Mouse (Mus musculus) T-cell, adult 2 months (primary cell): Measurements from ENCODE around the gene Ifi35.
"Not testable (repeated sequence)": the region's sequence is repeated elsewhere in the genome, so short reads cannot be mapped to it uniquely, and the experiment has no call there.

ENCODE experiments used
- DNase-seq: peaks from one replicate; pipeline ENCODE4 v3.0.0; 2022; ENCODE audit warnings: low spot score

The Ifi35 gene

DNA sequence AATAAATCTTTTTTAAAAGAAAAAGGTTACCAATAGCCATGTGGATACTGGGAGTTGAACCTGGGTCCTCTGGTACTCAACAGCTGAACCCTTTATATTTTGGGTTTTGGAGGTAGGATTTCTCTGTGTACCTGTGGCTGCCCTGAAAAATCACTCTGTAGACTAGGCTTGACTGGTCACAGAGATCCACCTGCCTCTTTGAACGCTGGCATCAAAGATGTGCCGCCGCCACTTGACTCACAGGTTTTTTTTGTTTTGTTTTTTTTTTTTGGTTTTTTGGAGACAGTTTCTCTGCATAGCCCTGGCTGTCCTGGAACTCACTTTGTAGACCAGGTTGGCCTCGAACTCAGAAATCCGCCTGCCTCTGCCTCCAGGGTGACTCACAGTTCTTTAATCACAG is 421 bp upstream of the Ifi35 start:
- peak; percentile 28 for DNase-seq

- DNase-seq: no peak
These were observed 692 bp downstream of the Ifi35 start for GRCm38 (mm10) chr11:101448899-101449298.

DNA sequence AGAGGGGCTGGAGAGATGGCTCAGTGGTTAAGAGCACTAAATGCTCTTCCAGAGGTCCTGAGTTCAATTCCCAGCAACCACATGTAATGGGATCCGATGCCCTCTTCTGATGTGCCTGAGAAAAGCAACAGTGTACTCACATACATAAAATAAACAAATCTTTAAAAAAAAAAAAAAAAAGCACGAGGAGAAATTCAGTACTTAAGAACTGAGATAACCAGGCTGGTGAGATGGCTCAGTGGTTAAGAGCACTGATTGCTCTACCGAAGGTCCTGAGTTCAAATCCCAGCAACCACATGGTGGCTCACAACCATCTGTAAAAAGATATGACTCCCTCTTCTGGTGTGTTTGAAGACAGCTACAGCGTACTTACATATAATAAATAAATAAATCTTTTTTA is 1.4 kb downstream of the Ifi35 start:
- DNase-seq: not testable (repeated sequence)

DNA sequence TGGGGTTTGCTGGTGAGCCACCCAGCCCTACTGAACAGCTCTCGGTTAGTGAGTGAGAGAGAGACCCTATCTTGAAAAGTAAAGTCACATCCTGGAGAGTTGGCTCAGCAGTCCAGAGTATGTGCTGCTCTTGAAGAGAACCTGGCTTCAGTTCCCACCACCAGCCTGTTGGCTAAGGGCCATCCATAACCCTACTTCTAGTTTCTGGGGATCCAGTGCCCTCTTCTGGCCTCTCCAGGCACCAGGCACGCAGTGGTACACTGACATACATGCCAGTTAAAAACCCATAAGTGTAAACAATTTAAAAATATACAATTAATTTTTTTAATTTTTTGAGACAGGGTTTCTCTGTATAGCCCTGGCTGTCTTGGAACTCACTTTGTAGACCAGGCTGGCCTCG is 2.2 kb downstream of the Ifi35 start:
- peak; percentile 34 for DNase-seq

DNA sequence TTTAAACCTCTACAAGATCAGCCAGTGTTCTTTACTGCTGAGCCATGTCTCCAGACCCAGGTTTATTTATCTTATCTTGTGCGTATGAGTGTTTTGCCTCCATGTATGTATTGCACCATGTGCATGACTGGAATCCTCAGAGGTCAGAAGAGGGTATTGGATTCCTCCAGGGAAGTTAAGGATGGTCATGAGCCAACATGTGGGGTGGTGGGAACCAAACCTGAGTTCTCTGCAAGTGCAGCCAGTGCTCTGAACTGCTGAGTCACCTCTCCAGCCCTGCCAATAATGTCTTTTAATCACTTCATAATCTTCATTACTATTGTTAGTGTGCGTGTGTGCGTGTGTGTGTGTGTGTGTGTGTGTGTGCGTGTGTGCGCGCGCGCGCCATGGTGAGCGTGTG is 3.3 kb downstream of the Ifi35 start:
- no peak for DNase-seq

- no peak for DNase-seq
These were observed 4.0 kb downstream of the Ifi35 start for GRCm38 (mm10) chr11:101452093-101452774.

DNA sequence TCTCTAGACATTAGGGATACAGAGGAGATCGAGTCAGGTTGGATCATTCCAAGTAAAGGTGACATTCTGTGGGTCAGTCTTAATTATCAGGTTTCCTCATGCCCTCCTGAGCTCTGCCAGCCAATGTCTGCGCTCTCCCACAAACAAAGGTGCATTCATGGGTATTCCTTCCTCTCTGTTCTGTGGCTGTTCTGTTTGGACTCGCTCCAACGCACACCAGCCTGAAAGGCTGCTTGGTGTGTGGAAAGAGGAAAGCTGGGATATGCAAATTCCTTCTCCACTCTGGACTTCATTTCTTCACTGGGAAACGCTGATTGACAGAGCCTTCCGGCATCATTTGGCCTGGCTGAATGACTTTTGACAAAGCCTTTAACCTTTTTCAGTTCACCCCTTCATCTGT is 6.5 kb downstream of the Ifi35 start:
- DNase-seq: no peak

DNA sequence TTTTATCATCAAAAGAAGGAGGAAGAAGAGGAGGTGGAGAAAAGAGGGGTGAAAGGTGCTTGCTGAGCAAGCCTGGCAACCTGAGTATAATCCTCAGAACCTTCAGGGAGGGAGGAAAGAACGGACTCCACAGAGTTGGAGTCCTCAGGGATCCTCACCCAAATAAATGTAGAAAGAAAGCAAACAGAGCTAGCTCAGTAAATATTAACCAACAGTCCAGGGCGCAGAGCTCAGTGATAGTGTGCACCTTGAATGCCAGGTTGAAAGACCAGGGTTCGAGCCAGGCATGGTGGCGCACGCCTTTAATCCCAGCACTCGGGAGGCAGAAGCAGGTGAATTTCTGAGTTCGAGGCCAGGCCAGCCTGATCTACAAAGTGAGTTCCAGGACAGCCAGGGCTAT is 7.4 kb downstream of the Ifi35 start:
- DNase-seq: no peak

DNA sequence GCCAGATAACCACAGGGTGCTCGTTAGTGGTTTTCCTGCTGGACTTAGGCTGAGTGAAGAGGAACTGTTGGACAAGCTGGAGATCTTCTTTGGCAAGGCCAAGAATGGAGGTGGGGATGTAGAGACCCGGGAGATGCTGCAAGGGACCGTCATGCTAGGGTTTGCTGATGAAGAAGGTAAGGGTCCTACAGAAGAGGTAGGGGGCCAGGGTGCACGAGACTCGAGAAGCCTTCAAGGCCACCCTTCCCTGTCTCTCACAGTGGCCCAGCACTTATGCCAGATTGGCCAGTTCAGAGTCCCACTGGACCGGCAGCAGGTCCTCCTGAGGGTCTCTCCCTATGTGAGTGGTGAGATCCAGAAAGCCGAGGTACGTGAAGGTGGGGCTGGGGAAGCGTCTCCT is 9.4 kb downstream of the Ifi35 start:
- DNase-seq: no peak

DNA sequence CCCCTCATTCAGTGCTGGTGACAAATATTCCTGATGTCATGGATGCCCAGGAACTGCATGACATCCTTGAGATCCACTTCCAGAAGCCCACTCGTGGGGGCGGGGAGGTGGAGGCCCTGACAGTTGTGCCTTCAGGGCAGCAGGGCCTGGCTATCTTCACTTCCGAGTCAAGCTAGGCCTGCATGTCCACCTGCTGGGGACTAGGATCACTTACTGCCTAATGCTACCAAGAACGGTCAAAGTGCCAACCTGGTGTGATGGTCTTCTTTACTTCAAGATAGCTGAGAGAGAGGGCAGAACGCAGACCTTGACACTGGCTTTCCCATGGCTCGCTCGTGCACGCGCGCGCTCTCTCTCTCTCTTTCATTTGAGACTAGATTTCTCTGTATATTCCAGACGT is 10.0 kb downstream of the Ifi35 start:
- no peak for DNase-seq

- no peak for DNase-seq
These were observed 11.5 kb downstream of the Ifi35 start for GRCm38 (mm10) chr11:101459716-101460115.

DNA sequence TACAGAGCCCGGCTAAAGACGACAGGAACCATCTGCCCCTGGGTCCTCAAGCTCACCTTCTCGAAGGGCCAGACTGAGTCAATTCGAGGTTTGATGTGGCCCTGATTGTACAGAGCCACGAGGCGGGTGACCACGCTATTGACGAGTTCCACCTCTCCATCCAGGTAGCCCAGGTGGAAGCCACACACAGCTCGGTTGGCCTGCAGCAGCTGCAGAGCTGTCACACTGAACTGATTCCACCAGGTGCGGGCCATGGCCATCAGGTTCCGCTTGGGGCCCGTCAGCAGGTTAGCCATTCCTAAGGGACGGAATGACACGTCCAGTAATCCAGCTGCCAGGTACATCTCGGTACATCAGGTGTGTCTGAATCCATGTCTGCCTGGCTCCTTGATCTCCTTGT is 12.1 kb downstream of the Ifi35 start:
- no peak for DNase-seq

DNA sequence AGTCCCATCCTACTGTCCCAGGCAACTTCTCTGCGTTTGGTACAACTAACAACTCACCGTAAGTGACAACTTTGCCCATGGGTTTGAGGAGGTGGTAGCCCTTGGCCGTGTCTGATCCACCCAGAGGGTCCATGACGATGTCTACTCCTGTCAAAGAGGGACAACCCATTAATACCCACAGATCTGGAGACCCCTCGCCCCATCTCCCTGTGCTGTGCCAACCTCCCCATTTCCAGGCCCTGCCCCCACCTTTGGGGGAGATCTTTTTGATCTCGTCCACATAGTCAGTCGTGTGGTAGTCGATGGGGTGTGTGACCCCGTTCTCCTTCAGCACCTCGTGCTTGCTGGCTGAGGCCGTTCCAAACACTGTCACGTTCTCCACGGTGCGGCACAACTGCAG is 13.9 kb downstream of the Ifi35 start:
- no peak for DNase-seq

GRCm38 (mm10) chr11:101462583-101463440 is 14.6 kb downstream of the Ifi35 start:
- DNase-seq: no peak

DNA sequence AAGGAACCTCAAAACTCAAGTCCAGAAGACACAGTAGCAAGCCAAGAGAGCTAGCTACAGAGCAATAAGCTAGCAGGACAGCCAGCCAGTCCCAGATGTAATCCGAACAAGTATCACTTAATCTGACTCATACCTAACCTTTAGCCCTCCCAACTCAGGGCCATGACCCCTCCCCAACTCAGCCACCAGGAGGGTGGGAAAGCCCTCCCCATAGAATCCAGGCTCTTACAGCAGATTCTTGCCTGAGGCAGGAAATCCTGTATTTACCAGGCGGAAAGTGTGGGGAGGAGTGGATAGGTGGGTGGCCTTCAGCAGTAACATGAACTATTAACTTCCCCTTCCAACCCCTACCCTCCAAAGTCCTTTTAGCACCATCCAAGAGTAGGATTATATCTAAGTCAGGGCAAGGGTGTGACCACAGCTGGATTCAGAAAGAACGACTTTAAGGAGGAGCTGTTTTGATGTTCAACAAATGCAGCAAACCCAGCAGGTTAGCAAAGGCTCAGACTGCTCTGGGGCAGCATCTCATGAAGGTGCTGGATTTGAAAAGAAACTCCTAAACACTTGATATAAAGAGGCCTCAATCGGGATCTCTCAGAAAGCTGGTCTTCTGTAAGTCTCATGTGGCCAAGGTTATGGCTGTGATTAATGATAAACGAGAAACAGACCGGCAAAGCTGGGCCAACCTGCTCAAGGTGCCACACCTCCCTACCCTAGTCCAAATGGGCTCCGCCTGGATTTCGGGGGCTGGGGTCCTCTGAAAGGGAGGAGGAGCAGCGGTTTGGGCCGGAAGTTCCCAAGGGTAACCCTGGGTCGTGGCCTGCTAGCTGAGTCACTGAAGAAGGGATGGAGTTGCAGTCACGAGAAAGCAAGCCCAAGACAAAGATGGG is 16.2 kb downstream of the Ifi35 start, which contains the start of gene Rnd2:
Gene Rnd2 (plus strand): TSS at position 789 of the 890 bp plus-strand sequence.
- no peak for DNase-seq

DNA sequence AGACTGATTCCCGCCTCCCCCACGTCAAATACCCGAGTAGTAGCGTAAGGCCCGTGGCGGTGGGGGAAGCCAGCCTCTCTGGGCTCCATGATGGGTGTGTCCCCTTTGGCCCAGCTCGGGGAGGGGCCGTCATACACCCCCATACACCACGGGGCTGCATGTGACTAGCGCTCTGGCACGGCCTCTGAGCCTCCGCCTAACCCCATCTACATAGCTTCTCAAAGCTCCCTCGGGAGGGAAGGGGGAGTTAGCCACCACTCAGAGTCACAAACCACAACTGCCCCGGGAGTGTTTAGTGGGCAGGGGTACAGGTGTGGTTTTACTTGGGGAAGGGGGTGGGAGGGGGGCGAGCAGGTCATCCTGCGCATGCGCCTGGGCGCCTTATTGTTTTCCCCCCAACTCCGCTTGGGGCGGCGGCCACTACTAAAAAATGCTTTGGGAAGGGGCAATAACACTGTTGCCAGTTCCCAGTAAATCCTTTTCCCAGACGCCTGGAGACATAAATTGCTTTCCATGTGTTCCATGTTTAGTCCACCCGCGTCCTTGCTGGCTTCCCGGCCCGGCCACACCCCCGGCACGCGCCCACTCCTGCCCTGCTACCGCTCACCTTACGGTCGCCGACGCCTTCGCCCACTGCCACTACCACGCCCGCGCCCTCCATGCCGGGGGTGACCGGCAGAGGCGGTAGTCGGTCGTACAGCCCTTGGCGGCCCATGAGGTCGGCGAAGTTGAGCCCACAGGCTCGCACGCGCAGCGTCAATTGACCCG is 17.1 kb downstream of the Ifi35 start:
- peak; percentile 67 for DNase-seq

DNA sequence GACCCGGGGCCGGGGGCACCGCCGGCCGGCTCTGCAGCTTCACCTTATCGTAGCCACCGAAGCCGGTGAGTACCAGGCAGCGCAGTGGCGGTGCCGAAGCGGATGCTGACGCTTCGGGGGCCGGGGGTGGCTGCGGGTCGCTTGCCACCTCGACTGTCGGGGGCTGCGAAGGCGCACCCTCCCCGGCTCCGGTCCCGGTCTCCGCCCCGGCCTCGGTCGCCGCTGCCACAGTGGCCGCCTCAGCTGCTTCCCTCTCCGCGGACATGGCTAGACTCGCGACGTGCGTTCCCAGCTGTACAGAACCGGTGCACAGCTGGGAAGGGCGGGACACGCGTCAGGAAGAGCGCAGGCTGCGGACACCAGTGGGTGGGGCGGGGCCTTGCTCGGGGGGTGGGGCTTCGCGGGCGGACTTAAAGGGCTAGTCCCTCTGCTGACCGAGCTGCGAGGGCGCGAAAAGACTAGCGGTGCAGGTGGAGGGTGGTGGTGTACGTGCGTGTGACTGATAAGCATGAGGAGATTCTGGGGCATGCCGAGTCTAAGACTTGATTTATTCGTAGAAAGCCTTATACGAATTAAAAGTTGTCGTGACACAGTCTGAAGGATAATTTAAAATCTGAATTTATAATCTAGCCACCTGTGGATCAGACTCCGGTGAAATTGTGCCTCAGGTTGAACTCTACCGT is 17.8 kb downstream of the Ifi35 start, which contains the start of gene Vat1:
Gene Vat1 (minus strand): TSS at position 362 of the 683 bp plus-strand sequence.
- DNase-seq: peak; percentile 47

- not testable (repeated sequence) for DNase-seq
These were observed 18.3 kb downstream of the Ifi35 start for GRCm38 (mm10) chr11:101466552-101466950.

DNA sequence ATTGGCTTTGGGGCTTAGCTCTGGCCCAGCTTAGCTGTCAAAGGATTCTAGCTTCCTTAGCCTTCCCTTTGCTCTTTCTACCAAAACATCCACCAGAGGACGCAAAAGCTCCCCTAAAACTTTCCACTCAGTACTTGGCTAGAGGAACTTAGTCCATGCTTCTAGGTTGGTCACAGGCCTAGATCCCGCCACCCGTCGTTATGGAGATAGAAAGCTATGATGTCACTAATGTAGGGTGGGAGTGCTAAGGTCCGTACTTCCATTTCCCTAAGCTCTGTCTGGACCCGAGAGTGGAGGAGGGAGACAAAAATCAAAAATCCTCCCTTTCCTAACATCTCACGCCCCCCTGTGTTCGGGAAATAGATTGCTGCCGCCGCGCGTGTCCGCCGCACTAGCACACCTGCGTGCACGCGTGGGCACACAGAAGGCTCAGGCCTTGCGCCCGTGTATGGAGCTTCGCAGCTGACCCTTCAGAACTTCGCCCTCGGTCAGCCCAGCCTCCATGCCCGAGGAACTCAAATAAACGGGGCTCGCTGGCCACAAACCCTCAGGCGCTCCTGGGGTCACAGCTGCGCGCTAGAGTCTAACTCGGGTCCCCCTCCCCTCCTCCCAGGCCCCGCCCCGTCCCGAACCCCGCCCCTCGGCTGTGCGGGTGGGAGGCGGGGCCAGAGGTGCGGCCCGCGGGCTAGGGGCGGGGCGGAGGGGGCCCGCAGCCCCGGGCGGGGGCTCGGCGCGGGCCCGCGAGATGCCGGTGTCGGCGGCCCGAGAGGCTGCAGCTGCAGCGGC is 19.5 kb downstream of the Ifi35 start:
- peak; percentile 54 for DNase-seq

DNA sequence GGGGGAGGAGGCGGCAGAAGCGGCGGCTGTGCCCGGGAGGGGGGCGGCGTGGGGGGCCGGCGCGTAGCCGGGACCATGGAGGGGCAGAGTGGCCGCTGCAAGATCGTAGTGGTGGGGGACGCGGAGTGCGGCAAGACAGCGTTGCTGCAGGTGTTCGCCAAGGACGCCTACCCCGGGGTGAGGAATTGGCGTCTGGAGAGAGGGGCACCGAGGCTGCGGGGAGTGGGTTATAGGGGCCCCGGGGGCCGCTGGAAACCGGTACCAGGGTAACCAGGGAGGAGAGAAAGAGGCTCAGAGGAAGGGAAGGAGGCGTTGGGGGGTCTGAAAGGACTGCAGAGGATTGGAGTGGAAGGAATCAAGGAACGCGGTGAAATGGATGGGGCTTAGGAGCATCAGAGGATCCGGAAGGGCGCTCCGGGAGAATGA is 20.1 kb downstream of the Ifi35 start:
- no peak for DNase-seq
